Mouse (Mus musculus) granulocyte monocyte progenitor cell, adult 5-6 weeks (primary cell): ENCODE data around the gene Clca3a2. TPM values are rescaled to one million over a fixed set of nuclear protein-coding genes. Genes with fewer than 3 reads are reported as not detected.
"Not testable (repeated sequence)": the region's sequence is repeated elsewhere in the genome, so short reads cannot be mapped to it uniquely, and the experiment has no call there.

ENCODE experiments used
- ATAC-seq: replicated peaks from 2 replicates; pipeline ENCODE4 v1.8.0; 2016; ENCODE audit warnings: mild to moderate bottlenecking, moderate TSS enrichment, inconsistent platforms; ENCODE audit not compliant: poor library complexity, severe bottlenecking
- total RNA-seq, 2 experiments: library from RNA; stranded (forward) in 1 of 2; stranded (reverse) in 1 of 2; fragments of 200-712, 200-1000 nt in 1 of 2; fragments of >200 nt in 1 of 2; fragmentation: Nextera tagmentation in 1 of 2; gene quantifications; 2 replicates each; pipeline ENCODE4 v1.2.3; 2014 to 2017

Gene Clca3a2
- total RNA-seq, 2 experiments from 2014 or later, result not detected

- ATAC-seq, result not testable (repeated sequence)
Observed at GRCm38 (mm10) chr3:144749062-144749963, 70.0 kb downstream of the Clca3a2 start.

DNA sequence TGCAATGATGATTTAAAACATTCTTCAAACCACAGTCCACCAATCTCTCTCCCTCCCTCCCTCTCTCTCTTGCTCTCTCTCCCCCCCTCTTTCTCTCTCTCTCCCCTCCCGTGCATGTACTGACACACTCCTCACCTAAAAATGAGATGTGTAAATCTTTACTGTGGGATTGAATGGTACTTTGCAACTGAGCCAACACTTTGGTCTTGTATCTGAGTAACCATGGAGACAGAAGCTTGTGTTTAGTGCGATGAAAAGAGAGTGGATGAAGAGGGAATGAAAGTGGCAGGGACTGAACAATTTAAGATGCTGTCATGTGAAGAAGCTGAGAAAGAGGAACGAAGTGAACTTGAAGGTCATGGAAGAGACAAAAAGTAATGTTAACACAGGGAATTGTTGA, 71.6 kb downstream of the Clca3a2 start:
- not testable (repeated sequence) for ATAC-seq

Other genes starting within 250 kb of the Clca3a2 start
- 11.1 and 13.0 TPM in 2 replicates for gene Hs2st1, start 249.3 kb downstream of the Clca3a2 start, total RNA-seq (2014; fragmentation: Nextera tagmentation)
- 12.3 and 13.7 TPM in 2 replicates for gene Hs2st1, start 249.3 kb downstream of the Clca3a2 start, total RNA-seq (2017)
- gene Selenof, start 249.2 kb downstream of the Clca3a2 start, total RNA-seq (2014; fragmentation: Nextera tagmentation), result 330 and 358 TPM in 2 replicates
- 781 and 898 TPM in 2 replicates for gene Selenof, start 249.2 kb downstream of the Clca3a2 start, total RNA-seq (2017)
- gene Sh3glb1, start 99.2 kb downstream of the Clca3a2 start, total RNA-seq (2014; fragmentation: Nextera tagmentation), result 34.9 and 35.1 TPM in 2 replicates
- 18.2 and 26.6 TPM in 2 replicates for gene Sh3glb1, start 99.2 kb downstream of the Clca3a2 start, total RNA-seq (2017)
- not detected in 2 replicates for gene Clca3a1, start 58.5 kb downstream of the Clca3a2 start, total RNA-seq (2014; fragmentation: Nextera tagmentation)
- not detected in 2 replicates for gene Clca3a1, start 58.5 kb downstream of the Clca3a2 start, total RNA-seq (2017)
- not detected in 2 replicates for gene Clca3b, start 29.9 kb upstream of the Clca3a2 start, total RNA-seq (2014; fragmentation: Nextera tagmentation)
- not detected in 2 replicates for gene Clca3b, start 29.9 kb upstream of the Clca3a2 start, total RNA-seq (2017)
- gene Clca4b, start 113.0 kb upstream of the Clca3a2 start, total RNA-seq (2014; fragmentation: Nextera tagmentation), result not detected in 2 replicates
- not detected in 2 replicates for gene Clca4b, start 113.0 kb upstream of the Clca3a2 start, total RNA-seq (2017)
- not detected in 2 replicates for gene Clca4a, start 155.6 kb upstream of the Clca3a2 start, total RNA-seq (2014; fragmentation: Nextera tagmentation)
- gene Clca4a, start 155.6 kb upstream of the Clca3a2 start, total RNA-seq (2017), result not detected in 2 replicates
- gene Clca1, start 213.3 kb upstream of the Clca3a2 start, total RNA-seq (2014; fragmentation: Nextera tagmentation), result not detected in 2 replicates
- not detected in 2 replicates for gene Clca1, start 213.3 kb upstream of the Clca3a2 start, total RNA-seq (2017)